Mouse (Mus musculus) testis, adult 2 months (tissue): Measurements from ENCODE around the gene Spata16.

Experiments
- CTCF ChIP-seq: fragments of 200-500 bp; IDR thresholded peaks from 2 replicates; pipeline ENCODE4 v1.5.1; 2012; ENCODE audit warnings: low read depth, mild to moderate bottlenecking, inconsistent platforms, low read length, moderate library complexity; ENCODE audit not compliant: control insufficient read depth, insufficient read depth, insufficient replicate concordance
- POLR2A ChIP-seq: fragments of 200-500 bp; IDR thresholded peaks from 2 replicates; pipeline ENCODE4 v1.6.1; 2012; ENCODE audit warnings: low read depth, mild to moderate bottlenecking, inconsistent platforms, low read length, moderate library complexity; ENCODE audit not compliant: control insufficient read depth

- TF ChIP-seq CTCF: no peak
- no peak for TF ChIP-seq POLR2A
Measured at GRCm38 (mm10) chr3:26981979-26982623, 344.7 kb downstream of the Spata16 start.
